Mouse (Mus musculus): Measurements from ENCODE around the gene Spon1. TPM values are rescaled to one million over a fixed set of nuclear protein-coding genes. Genes with fewer than 3 reads are reported as not detected.

Spon1 gene
- polyA plus RNA-seq, 1 experiment from 2014 or later, result 39.6 TPM

- no peak for ATAC-seq (ENCODE audit: low FRiP score, low TSS enrichment)
- H3K36me3 ChIP-seq (ENCODE audit: control insufficient read depth, insufficient read depth, low read length), result no peaks in the 10 kb centered on the region
- H3K27me3 ChIP-seq (ENCODE audit: control insufficient read depth, insufficient read depth, low read length), result no peaks in the 10 kb centered on the region
- no peak overlapping the region for H3K4me2 ChIP-seq (ENCODE audit: low read length)
- H3K4me3 ChIP-seq (replicated peaks; ENCODE audit: low read depth, low read length), result no peak overlapping the region
- WGBS, result 32% methylated on average over 11 of the region's 11 CpGs
- H3K4me1 ChIP-seq (ENCODE audit: control insufficient read depth, insufficient read depth, low read length), result peaks cover 5% of the 10 kb centered on the region; the same call in 1 of the 2 replicates
- H3K9me3 ChIP-seq (ENCODE audit: control insufficient read depth, low read length), result no peaks in the 10 kb centered on the region
- no peak for DNase-seq
- H3K27ac ChIP-seq (replicated peaks; ENCODE audit: low read depth, low read length), result no peak overlapping the region
- no peak overlapping the region for H3K9ac ChIP-seq (replicated peaks; ENCODE audit: low read length)
These were observed 299.8 kb downstream of the Spon1 start for GRCm38 (mm10) chr7:114065407-114066185.

- H3K27ac ChIP-seq (replicated peaks; ENCODE audit: low read depth, low read length), result no peak overlapping the region
- no peak overlapping the region; the same call in 1 of the 2 replicates for H3K9ac ChIP-seq (replicated peaks; ENCODE audit: low read length)
- 9% methylated on average over 14 of the region's 14 CpGs for WGBS
- no peaks in the 10 kb centered on the region for H3K36me3 ChIP-seq (ENCODE audit: control insufficient read depth, insufficient read depth, low read length)
- DNase-seq, result peak; percentile 89
- no peaks in the 10 kb centered on the region for H3K27me3 ChIP-seq (ENCODE audit: control insufficient read depth, insufficient read depth, low read length)
- peaks cover 5% of the 10 kb centered on the region; the same call in 1 of the 2 replicates for H3K4me1 ChIP-seq (ENCODE audit: control insufficient read depth, insufficient read depth, low read length)
- H3K4me2 ChIP-seq (ENCODE audit: low read length), result peak overlapping the region; percentile 54
- no peaks in the 10 kb centered on the region for H3K9me3 ChIP-seq (ENCODE audit: control insufficient read depth, low read length)
- ATAC-seq (ENCODE audit: low FRiP score, low TSS enrichment), result peak; percentile 62; the same call in 1 of the 2 replicates
- 0 out of 2 replicates have a peak overlapping the region, but pooled peaks have one; percentile 18 for H3K4me3 ChIP-seq (replicated peaks; ENCODE audit: low read depth, low read length)
These were observed 300.9 kb downstream of the Spon1 start for GRCm38 (mm10) chr7:114066529-114067178.

DNA sequence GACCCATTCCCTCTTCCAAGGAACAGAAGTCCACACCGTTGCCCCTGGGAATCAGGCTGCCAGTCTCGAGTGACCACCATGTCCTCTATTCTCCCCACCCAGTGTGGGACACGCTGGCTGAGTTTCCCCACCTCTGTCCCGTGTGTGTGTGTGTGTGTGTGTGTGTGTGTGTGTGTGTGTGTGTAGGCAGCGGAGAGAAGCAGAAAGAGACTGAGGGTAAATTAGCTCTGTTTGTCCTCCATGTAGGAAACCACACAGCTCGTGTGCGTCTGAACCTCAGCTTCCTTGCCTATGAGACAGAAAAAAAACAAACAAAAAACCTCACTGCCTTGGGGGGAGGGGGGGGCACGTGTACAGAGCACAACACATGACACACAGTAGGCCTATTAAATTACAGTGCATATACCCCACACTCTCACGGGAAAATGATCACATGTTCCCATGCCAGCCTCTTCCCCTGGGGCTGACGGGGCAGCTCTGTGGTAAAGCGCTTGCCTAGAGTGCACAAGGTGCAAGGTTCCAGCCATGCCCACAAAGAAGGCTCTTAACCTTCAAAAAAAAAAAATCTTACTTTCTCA lies 303.2 kb downstream of the Spon1 start:
- no peak overlapping the region for H3K4me3 ChIP-seq (replicated peaks; ENCODE audit: low read depth, low read length)
- no peak for DNase-seq
- H3K9ac ChIP-seq (replicated peaks; ENCODE audit: low read length), result no peak overlapping the region
- peaks cover 5% of the 10 kb centered on the region; the same call in 1 of the 2 replicates for H3K4me1 ChIP-seq (ENCODE audit: control insufficient read depth, insufficient read depth, low read length)
- ATAC-seq (ENCODE audit: low FRiP score, low TSS enrichment), result no peak
- H3K4me2 ChIP-seq (ENCODE audit: low read length), result no peak overlapping the region
- no peaks in the 10 kb centered on the region for H3K9me3 ChIP-seq (ENCODE audit: control insufficient read depth, low read length)
- WGBS, result 80% methylated on average over 11 of the region's 11 CpGs
- no peaks in the 10 kb centered on the region for H3K36me3 ChIP-seq (ENCODE audit: control insufficient read depth, insufficient read depth, low read length)
- no peaks in the 10 kb centered on the region for H3K27me3 ChIP-seq (ENCODE audit: control insufficient read depth, insufficient read depth, low read length)
- H3K27ac ChIP-seq (replicated peaks; ENCODE audit: low read depth, low read length), result no peak overlapping the region

DNA sequence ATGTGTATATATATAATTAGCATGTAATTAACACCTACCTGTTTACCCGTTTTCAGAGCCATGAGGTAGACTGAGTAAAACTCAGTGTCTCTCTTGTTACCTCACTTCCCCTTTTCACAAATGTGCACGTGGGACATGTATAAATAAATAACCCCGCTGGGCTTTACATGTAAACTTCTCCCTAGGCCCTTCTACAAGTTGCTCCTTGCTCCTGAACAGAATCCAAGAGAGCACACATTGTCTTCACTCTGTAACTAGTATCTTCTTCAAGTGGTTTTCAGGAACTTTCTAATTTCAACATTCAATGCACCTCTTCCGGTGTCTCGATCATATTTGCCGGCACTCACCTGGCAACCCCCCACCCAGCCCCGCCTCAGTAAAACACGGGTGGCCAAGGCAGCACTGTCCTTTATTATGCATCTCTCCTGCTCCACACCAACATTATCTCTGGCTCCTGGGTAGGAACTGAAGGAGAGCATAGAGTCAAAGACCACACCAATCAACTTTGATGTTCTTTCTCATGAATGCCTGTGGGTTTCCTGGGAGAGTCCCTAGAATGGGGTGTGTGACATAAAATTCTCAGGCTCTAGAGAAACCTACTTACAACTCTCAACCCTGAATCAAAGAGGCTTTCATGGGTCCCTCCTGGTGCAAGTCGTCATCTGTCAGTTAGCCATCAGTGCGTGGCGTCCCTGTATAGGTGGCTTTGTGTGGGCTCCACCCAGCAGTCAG lies 304.1 kb downstream of the Spon1 start:
- no peak for ATAC-seq (ENCODE audit: low FRiP score, low TSS enrichment)

DNA sequence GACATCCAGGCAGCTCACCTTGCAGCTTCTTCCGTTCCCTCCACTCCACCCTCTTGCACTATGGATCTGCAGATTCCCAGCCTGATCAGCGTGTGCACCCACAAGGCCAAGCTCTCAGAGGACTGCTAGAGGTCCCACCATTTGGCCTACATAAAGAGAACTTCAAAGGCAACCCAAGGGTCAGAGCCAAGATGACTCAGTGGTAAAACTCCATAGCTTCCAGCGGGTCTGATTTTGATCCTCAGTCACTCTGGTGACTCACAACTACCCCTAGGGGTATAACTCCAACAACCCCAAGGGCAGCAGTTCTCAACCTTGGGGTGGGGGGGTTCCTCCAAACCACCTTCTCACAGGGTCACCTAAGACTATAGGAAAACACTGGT lies 304.7 kb downstream of the Spon1 start:
- no peaks in the 10 kb centered on the region for H3K36me3 ChIP-seq (ENCODE audit: control insufficient read depth, insufficient read depth, low read length)
- 87% methylated on average over 3 of the region's 3 CpGs for WGBS
- no peaks in the 10 kb centered on the region for H3K27me3 ChIP-seq (ENCODE audit: control insufficient read depth, insufficient read depth, low read length)
- no peak overlapping the region for H3K4me2 ChIP-seq (ENCODE audit: low read length)
- no peak overlapping the region for H3K9ac ChIP-seq (replicated peaks; ENCODE audit: low read length)
- no peak for ATAC-seq (ENCODE audit: low FRiP score, low TSS enrichment)
- H3K4me3 ChIP-seq (replicated peaks; ENCODE audit: low read depth, low read length), result no peak overlapping the region
- H3K9me3 ChIP-seq (ENCODE audit: control insufficient read depth, low read length), result no peaks in the 10 kb centered on the region
- DNase-seq, result no peak
- H3K27ac ChIP-seq (replicated peaks; ENCODE audit: low read depth, low read length), result no peak overlapping the region
- H3K4me1 ChIP-seq (ENCODE audit: control insufficient read depth, insufficient read depth, low read length), result peaks cover 5% of the 10 kb centered on the region; the same call in 1 of the 2 replicates

More for the DNA sequence above, 304.1 kb downstream of the Spon1 start:
- no peak overlapping the region for H3K27ac ChIP-seq (replicated peaks; ENCODE audit: low read depth, low read length)
- no peak for DNase-seq
- no peaks in the 10 kb centered on the region for H3K9me3 ChIP-seq (ENCODE audit: control insufficient read depth, low read length)
- no peak overlapping the region for H3K9ac ChIP-seq (replicated peaks; ENCODE audit: low read length)
- H3K27me3 ChIP-seq (ENCODE audit: control insufficient read depth, insufficient read depth, low read length), result no peaks in the 10 kb centered on the region
- H3K36me3 ChIP-seq (ENCODE audit: control insufficient read depth, insufficient read depth, low read length), result no peaks in the 10 kb centered on the region
- 88% methylated on average over 11 of the region's 11 CpGs for WGBS
- H3K4me2 ChIP-seq (ENCODE audit: low read length), result no peak overlapping the region
- peaks cover 5% of the 10 kb centered on the region; the same call in 1 of the 2 replicates for H3K4me1 ChIP-seq (ENCODE audit: control insufficient read depth, insufficient read depth, low read length)
- no peak overlapping the region for H3K4me3 ChIP-seq (replicated peaks; ENCODE audit: low read depth, low read length)

DNA sequence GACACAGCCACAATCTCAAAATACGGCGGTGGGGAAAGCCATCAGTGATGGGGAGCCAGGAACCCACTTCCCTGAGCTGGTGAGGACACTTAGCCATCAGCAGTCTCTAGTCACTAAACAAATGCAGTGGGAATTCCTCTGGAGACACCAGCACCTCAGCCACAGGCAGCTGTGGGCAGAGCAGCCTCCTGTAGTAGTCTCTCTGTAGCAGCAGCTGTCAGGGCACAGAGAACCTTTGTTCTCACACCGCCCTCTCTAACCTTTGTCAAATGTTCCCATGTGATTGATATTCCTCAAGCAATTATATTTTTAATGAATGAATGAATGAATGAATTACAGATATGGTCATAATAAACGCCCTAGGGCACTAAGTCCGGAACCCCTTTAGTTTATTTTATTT lies 305.6 kb downstream of the Spon1 start:
- ATAC-seq (ENCODE audit: low FRiP score, low TSS enrichment), result no peak
- WGBS, result 79% methylated on average over 5 of the region's 5 CpGs
- no peak for DNase-seq
- Histone ChIP-seq H3K9ac (replicated peaks; ENCODE audit: low read length) (no peak overlapping the region), H3K27ac (replicated peaks; ENCODE audit: low read depth, low read length) (no peak overlapping the region), H3K36me3 (ENCODE audit: control insufficient read depth, insufficient read depth, low read length) (no peaks in the 10 kb centered on the region), H3K27me3 (ENCODE audit: control insufficient read depth, insufficient read depth, low read length) (no peaks in the 10 kb centered on the region), H3K4me3 (replicated peaks; ENCODE audit: low read depth, low read length) (no peak overlapping the region), H3K4me2 (ENCODE audit: low read length) (no peak overlapping the region), H3K4me1 (ENCODE audit: control insufficient read depth, insufficient read depth, low read length) (peaks cover 5% of the 10 kb centered on the region; the same call in 1 of the 2 replicates), H3K9me3 (ENCODE audit: control insufficient read depth, low read length) (no peaks in the 10 kb centered on the region)

DNA sequence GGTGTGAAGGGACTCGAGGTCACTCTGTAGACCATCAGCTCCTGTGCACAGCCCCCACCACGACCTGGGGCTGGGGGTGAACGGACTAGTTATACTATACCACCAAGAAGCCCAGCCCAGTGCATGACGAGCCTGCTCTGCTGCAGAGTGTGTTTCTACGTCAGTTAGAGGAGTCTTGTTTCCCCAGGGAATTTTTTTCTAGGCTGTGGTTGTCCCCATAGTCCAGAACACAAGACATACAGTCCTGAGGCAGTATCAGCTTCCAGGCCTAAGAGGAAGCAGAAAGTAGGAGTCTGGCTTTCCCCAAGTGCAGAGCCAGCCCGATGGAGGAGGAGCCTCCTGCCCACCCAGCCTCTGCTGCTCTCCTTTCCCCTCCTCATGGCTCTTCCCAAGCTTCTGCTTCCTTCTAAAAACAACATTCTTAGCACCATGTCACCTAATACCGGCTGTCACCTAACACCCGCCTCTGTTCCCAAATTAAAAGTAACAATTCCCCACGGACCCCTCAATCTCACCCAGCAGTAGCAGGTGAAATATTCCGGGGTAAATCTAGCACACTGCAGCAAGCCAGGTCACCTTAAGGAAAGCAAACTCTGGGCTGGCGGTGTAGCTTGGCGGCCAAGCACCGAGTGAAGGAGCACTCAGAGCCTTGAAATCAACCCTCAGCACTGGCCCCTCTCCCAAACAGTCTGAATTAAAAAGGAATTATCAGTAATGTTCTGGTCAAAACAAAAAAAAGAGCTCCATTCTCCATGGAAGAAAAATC lies 306.2 kb downstream of the Spon1 start:
- ATAC-seq (ENCODE audit: low FRiP score, low TSS enrichment) (no peak), DNase-seq (no peak)
- WGBS, result 57% methylated on average over 13 of the region's 13 CpGs
- Histone ChIP-seq H3K4me2 (ENCODE audit: low read length) (no peak overlapping the region), H3K27me3 (ENCODE audit: control insufficient read depth, insufficient read depth, low read length) (no peaks in the 10 kb centered on the region), H3K4me3 (replicated peaks; ENCODE audit: low read depth, low read length) (no peak overlapping the region), H3K27ac (replicated peaks; ENCODE audit: low read depth, low read length) (no peak overlapping the region), H3K4me1 (ENCODE audit: control insufficient read depth, insufficient read depth, low read length) (no peaks in the 10 kb centered on the region), H3K9me3 (ENCODE audit: control insufficient read depth, low read length) (no peaks in the 10 kb centered on the region), H3K36me3 (ENCODE audit: control insufficient read depth, insufficient read depth, low read length) (no peaks in the 10 kb centered on the region), H3K9ac (replicated peaks; ENCODE audit: low read length) (no peak overlapping the region)

DNA sequence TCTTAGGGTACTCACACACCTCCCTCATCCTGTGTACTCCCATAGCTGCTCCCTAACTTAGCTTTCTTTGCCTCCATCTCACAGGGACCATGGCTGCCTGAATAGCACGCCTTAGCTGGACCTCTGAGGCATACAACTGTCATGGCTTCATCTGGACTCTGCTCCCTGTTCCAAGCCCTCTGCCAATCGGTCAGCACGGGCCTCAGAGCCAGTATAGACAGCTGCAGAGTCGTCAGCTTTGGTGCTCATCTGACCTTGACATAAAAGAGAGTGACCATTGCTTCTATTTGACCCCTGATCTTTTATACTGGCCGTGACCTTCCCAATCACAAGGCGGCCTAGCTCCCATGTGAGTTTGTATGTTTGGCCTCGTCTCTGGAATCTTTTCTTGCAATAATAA lies 308.3 kb downstream of the Spon1 start:
- ATAC-seq (ENCODE audit: low FRiP score, low TSS enrichment), result no peak
- Histone ChIP-seq H3K9me3 (ENCODE audit: control insufficient read depth, low read length) (no peaks in the 10 kb centered on the region), H3K36me3 (ENCODE audit: control insufficient read depth, insufficient read depth, low read length) (no peaks in the 10 kb centered on the region), H3K4me2 (ENCODE audit: low read length) (no peak overlapping the region), H3K27me3 (ENCODE audit: control insufficient read depth, insufficient read depth, low read length) (no peaks in the 10 kb centered on the region), H3K4me1 (ENCODE audit: control insufficient read depth, insufficient read depth, low read length) (no peaks in the 10 kb centered on the region), H3K9ac (replicated peaks; ENCODE audit: low read length) (no peak overlapping the region), H3K4me3 (replicated peaks; ENCODE audit: low read depth, low read length) (no peak overlapping the region), H3K27ac (replicated peaks; ENCODE audit: low read depth, low read length) (no peak overlapping the region)
- WGBS, result 46% methylated on average over 7 of the region's 7 CpGs
- DNase-seq, result no peak
